Mouse (Mus musculus) small intestine, adult 2 months (tissue): ENCODE results near the gene 1700003E16Rik. TPM values are rescaled to one million over a fixed set of nuclear protein-coding genes. Genes with fewer than 3 reads are reported as not detected.

Experiments used
- H3K27ac ChIP-seq: fragments of 200-500 bp; 2 replicates; pipeline ENCODE4 v1.5.1; 2012; ENCODE audit warnings: low read depth, low read length, control low read depth, inconsistent platforms; ENCODE audit not compliant: insufficient read depth
- H3K27me3 ChIP-seq: fragments of 200-500 bp; 2 replicates; pipeline ENCODE4 v1.6.1; 2012; ENCODE audit warnings: mild to moderate bottlenecking, moderate library complexity, low read length, inconsistent platforms; ENCODE audit not compliant: control insufficient read depth, insufficient read depth
- H3K36me3 ChIP-seq: fragments of 200-500 bp; 2 replicates; pipeline ENCODE4 v1.6.1; 2012; ENCODE audit warnings: mild to moderate bottlenecking, low read length, control low read depth, inconsistent platforms; ENCODE audit not compliant: control insufficient read depth, insufficient read depth
- H3K4me1 ChIP-seq: fragments of 200-500 bp; 2 replicates; pipeline ENCODE4 v1.6.1; 2012; ENCODE audit warnings: low read length, inconsistent platforms, mixed read lengths; ENCODE audit not compliant: control insufficient read depth, insufficient read depth, insufficient read length
- H3K4me3 ChIP-seq: fragments of 200-500 bp; 2 replicates; pipeline ENCODE4 v1.5.1; 2012; ENCODE audit warnings: low read depth, mild to moderate bottlenecking, control low read depth, inconsistent platforms, low read length, moderate library complexity
- CTCF ChIP-seq: fragments of 200-500 bp; IDR thresholded peaks from 2 replicates; pipeline ENCODE4 v1.5.1; 2012; ENCODE audit warnings: low read depth, mild to moderate bottlenecking, control low read depth, inconsistent platforms, low read length, moderate library complexity, mixed read lengths; ENCODE audit not compliant: insufficient replicate concordance, insufficient read length; ENCODE audit errors: extremely low read depth
- POLR2A ChIP-seq: fragments of 200-500 bp; IDR thresholded peaks from 2 replicates; pipeline ENCODE4 v1.6.1; 2012; ENCODE audit warnings: low read depth, mild to moderate bottlenecking, control low read depth, inconsistent platforms, low read length, moderate library complexity
- WGBS: fragments of 180-500 bp; shearing (Covaris S2); methylation state at CpG from one replicate; pipeline ENCODE4 v1.1.7; 2018; 5-methylcytosine and 5-hydroxymethylcytosine counted together
- polyA plus RNA-seq: library from polyadenylated mRNA; depleted of rRNA; stranded (reverse); fragments of >200 nt; gene quantifications from 2 replicates; pipeline ENCODE4 v1.2.3, GENCODE M21; 2012; rRNA removed

The 1700003E16Rik gene
- polyA plus RNA-seq = 0.09 TPM in 1 of 2 replicates, not detected in the other

- WGBS = 1% methylated on average over 32 of the region's 32 CpGs
- H3K27me3 ChIP-seq = no peaks in the 10 kb centered on the region
- H3K4me1 ChIP-seq = peaks cover 9% of the 10 kb centered on the region; the same call in 1 of the 2 replicates
- TF ChIP-seq CTCF = no peak
- no peak for TF ChIP-seq POLR2A
- peak within 1 kb of the TSS; percentile 69 for H3K4me3 ChIP-seq
- peaks cover under 1% of the 10 kb centered on the region; the same call in 1 of the 2 replicates for H3K36me3 ChIP-seq
- no peak within 1 kb of the TSS for H3K27ac ChIP-seq
These were observed at the start of gene 1700003E16Rik, which contains the start of gene Wdr54 for GRCm38 (mm10) chr6:83156259-83156684. Gene 1700003E16Rik (plus strand): TSS chr6:83156404. Gene Wdr54 (minus strand): TSS chr6:83156397.

- H3K4me1 ChIP-seq = peaks cover 14% of the 10 kb centered on the region
- H3K27ac ChIP-seq = no peak overlapping the region
- peaks cover 6% of the 10 kb centered on the region; the same call in 1 of the 2 replicates for H3K36me3 ChIP-seq
- no peak overlapping the region for H3K4me3 ChIP-seq
- TF ChIP-seq POLR2A (no peak; the same call in 1 of the 2 replicates), CTCF (peak; percentile 75)
- H3K27me3 ChIP-seq = no peaks in the 10 kb centered on the region
- WGBS = 40% methylated on average over 13 of the region's 13 CpGs
These were observed 48.4 kb upstream of the 1700003E16Rik start for GRCm38 (mm10) chr6:83107566-83108400.

- peak; percentile 86 for TF ChIP-seq POLR2A
- no peak for TF ChIP-seq CTCF
- under 1% methylated on average over 76 of the region's 76 CpGs for WGBS
- Histone ChIP-seq H3K4me1 (peaks cover 7% of the 10 kb centered on the region), H3K36me3 (peaks cover 6% of the 10 kb centered on the region; the same call in 1 of the 2 replicates), H3K27ac (peak within 1 kb of the TSS; percentile 86), H3K4me3 (peak within 1 kb of the TSS; percentile 99), H3K27me3 (no peaks in the 10 kb centered on the region)
These were observed 47.2 kb upstream of the 1700003E16Rik start, which contains the start of gene Mrpl53 for GRCm38 (mm10) chr6:83108762-83109668. Gene Mrpl53 (plus strand): TSS chr6:83109040.

- Histone ChIP-seq H3K4me1 (peaks cover 15% of the 10 kb centered on the region), H3K27ac (no peak overlapping the region), H3K27me3 (no peaks in the 10 kb centered on the region), H3K4me3 (no peak overlapping the region), H3K36me3 (peaks cover 4% of the 10 kb centered on the region; the same call in 1 of the 2 replicates)
- WGBS = 86% methylated on average over 4 of the region's 4 CpGs
- TF ChIP-seq POLR2A = no peak
- TF ChIP-seq CTCF = no peak
These were observed 44.6 kb upstream of the 1700003E16Rik start for GRCm38 (mm10) chr6:83111510-83112136.

DNA sequence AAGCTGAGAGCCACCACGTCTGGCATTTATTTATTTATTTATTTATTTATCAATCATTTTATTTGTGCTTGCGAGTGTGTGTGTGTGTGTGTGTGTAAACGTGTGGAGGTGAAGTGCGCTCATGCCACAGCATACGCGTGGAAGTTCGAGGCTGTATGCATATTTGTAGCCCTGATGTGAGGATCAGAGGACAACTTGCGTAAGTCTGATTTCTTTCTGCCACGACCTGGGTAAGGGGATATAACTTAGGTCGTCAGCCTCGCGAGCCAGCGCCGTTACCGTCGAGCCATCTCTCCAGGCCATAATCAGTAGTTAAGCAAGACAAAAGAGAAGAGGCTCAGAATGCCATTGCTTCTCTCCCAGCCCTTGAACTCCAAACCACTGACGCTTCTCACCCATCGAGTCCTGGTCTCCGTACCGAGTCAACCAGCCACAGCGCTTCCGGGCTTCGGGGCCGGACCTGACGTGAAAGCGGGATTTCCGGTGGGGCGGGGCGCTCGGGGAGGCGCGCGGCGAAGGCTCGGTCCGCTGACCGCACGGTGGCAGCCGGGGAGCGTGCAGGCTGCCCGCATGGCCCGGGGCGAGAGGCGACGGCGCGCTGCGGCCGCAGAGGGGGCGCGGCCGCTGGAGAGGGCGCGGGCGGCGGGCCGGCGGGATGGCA lies 41.1 kb upstream of the 1700003E16Rik start, which contains the start of gene Mogs:
Gene Mogs, plus strand, starts transcription at position 486 of the 661 bp plus-strand sequence.
- H3K4me1 ChIP-seq = peaks cover 14% of the 10 kb centered on the region
- 1% methylated on average over 54 of the region's 58 CpGs for WGBS
- H3K36me3 ChIP-seq = peaks cover 7% of the 10 kb centered on the region
- peak within 1 kb of the TSS; percentile 96 for H3K27ac ChIP-seq
- no peaks in the 10 kb centered on the region for H3K27me3 ChIP-seq
- TF ChIP-seq POLR2A (peak; percentile 95), CTCF (0 out of 2 replicates have a peak, but pooled peaks have one; percentile 32)
- peak within 1 kb of the TSS; percentile 75 for H3K4me3 ChIP-seq

- under 1% methylated on average over 40 of the region's 48 CpGs for WGBS
- H3K27me3 ChIP-seq = no peaks in the 10 kb centered on the region
- H3K36me3 ChIP-seq = peaks cover 6% of the 10 kb centered on the region
- TF ChIP-seq CTCF (no peak), POLR2A (no peak)
- H3K4me1 ChIP-seq = peaks cover 17% of the 10 kb centered on the region
- H3K27ac ChIP-seq = peak overlapping the region; percentile 30; the same call in 1 of the 2 replicates
- peak overlapping the region; percentile 75 for H3K4me3 ChIP-seq
These were observed 40.4 kb upstream of the 1700003E16Rik start for GRCm38 (mm10) chr6:83115682-83116372.
